Mouse (Mus musculus): ENCODE data around the gene Hpcal4. TPM values are rescaled to one million over a fixed set of nuclear protein-coding genes. Genes with fewer than 3 reads are reported as not detected.

Gene Hpcal4
- polyA plus RNA-seq, 1 experiment from 2014 or later: 3.7 TPM

- 0 out of 2 replicates have a peak overlapping the region, but pooled peaks have one; percentile 13 for H3K9ac ChIP-seq (ENCODE audit: low read depth, low read length)
- H3K4me1 ChIP-seq (replicated peaks; ENCODE audit: insufficient read depth, low read length): peaks cover 59% of the 10 kb centered on the region
- no peaks in the 10 kb centered on the region for H3K9me3 ChIP-seq (replicated peaks; ENCODE audit: low read length)
- no peaks in the 10 kb centered on the region for H3K27me3 ChIP-seq (ENCODE audit: insufficient read depth, low read length)
- WGBS: 56% methylated on average over 9 of the region's 9 CpGs
- peak overlapping the region; percentile 35 for H3K4me2 ChIP-seq (ENCODE audit: low read length)
- TF ChIP-seq CTCF (IDR thresholded peaks at IDR 0.05; ENCODE audit: low read depth): no peak
- no peak for DNase-seq (ENCODE audit: low spot score)
- no peak overlapping the region for H3K4me3 ChIP-seq (replicated peaks; ENCODE audit: low read depth, low read length)
- no peak for ATAC-seq (replicated peaks; ENCODE audit: low FRiP score, low read depth)
- H3K36me3 ChIP-seq (ENCODE audit: insufficient read depth, low read length): no peaks in the 10 kb centered on the region
- peak overlapping the region; percentile 2; the same call in 1 of the 2 replicates for H3K27ac ChIP-seq
These were observed 52.9 kb downstream of the Hpcal4 start for GRCm38 (mm10) chr4:123235835-123236430.

DNA sequence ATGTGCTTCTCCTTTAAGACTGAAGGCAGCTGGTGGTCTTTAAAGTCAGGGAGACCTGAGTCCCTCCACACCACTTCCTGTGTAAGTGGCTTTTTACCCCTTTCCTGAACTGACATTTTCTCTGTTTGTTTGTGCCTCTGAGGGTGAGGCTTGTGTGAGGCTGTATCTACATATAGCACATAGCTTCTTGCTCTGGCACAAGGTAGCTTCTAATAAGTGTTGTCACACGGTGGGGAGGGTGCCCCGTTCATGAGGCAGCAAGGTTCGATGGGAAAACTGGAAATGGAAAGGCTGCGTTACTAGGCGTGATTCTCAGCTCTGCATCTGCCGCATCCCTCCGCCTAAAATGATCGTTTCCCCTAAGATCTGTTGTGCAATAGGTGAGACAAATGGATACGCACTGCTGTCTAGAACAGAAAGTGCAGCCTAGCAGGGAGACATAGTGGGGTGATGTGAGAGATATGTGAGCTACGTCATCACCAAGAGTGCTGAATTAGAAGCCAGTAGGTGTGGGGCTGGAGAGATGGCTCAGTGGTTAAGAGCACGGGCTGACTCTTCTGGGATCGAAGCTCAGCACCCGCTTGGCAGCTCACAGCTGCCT is 53.5 kb downstream of the Hpcal4 start:
- no peak overlapping the region for H3K4me3 ChIP-seq (replicated peaks; ENCODE audit: low read depth, low read length)
- H3K27me3 ChIP-seq (ENCODE audit: insufficient read depth, low read length): no peaks in the 10 kb centered on the region
- peak overlapping the region; percentile 35 for H3K4me2 ChIP-seq (ENCODE audit: low read length)
- WGBS: 73% methylated on average over 13 of the region's 13 CpGs
- DNase-seq (ENCODE audit: low spot score): no peak
- 0 out of 2 replicates have a peak overlapping the region, but pooled peaks have one; percentile 13 for H3K9ac ChIP-seq (ENCODE audit: low read depth, low read length)
- no peak for TF ChIP-seq CTCF (IDR thresholded peaks at IDR 0.05; ENCODE audit: low read depth)
- no peaks in the 10 kb centered on the region for H3K36me3 ChIP-seq (ENCODE audit: insufficient read depth, low read length)
- H3K9me3 ChIP-seq (replicated peaks; ENCODE audit: low read length): no peaks in the 10 kb centered on the region
- H3K27ac ChIP-seq: peak overlapping the region; percentile 82
- peaks cover 59% of the 10 kb centered on the region for H3K4me1 ChIP-seq (replicated peaks; ENCODE audit: insufficient read depth, low read length)
- no peak for ATAC-seq (replicated peaks; ENCODE audit: low FRiP score, low read depth)

DNA sequence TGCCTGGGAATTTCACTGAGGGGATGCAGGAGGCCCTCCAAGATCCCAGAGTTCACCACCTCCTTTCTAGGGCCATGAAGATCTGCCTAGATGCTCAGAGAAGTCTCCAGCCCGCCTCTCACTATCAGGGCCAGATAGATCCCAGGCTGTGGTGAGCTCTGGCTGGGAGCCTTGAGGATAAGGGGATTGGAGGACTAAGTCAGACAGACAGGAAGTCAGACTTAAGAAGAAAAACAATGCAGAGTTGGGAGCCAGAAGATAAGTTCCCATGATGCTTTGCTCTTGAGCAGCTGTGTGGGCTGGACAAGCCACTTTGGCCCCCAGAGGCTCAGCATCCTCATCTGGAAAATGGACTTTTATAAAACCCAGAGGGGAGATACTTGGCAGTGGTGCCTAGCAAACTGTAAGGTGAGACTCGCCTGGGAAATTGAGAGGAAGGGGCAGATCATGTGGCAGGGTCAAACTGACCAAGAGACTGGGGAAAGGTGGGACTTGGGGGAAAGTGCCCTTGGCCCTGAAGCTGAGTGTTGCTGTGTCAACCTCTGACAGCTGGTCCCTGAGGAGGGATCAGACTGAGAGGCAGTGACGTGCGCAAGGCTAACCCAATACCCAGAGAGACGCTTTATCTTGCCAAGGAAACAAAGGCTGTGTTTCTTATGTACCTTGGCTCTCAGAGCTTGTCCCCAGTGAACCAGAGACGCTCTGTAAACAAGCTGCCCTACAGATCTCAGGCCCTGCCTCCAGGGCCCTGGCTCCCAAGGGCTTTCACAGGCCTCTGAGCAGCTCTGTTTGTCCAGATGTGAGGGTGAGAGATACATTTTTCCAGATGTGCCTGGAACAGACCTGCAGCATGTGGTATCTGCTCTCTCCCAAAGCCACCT is 54.6 kb downstream of the Hpcal4 start:
- peak; percentile 67 for DNase-seq (ENCODE audit: low spot score)
- ATAC-seq (replicated peaks; ENCODE audit: low FRiP score, low read depth): no peak
- Histone ChIP-seq H3K27ac (peak overlapping the region; percentile 82), H3K4me1 (replicated peaks; ENCODE audit: insufficient read depth, low read length) (peaks cover 53% of the 10 kb centered on the region), H3K4me2 (ENCODE audit: low read length) (0 out of 2 replicates have a peak overlapping the region, but pooled peaks have one; percentile 10), H3K27me3 (ENCODE audit: insufficient read depth, low read length) (no peaks in the 10 kb centered on the region), H3K9ac (ENCODE audit: low read depth, low read length) (no peak overlapping the region), H3K36me3 (ENCODE audit: insufficient read depth, low read length) (no peaks in the 10 kb centered on the region), H3K9me3 (replicated peaks; ENCODE audit: low read length) (no peaks in the 10 kb centered on the region), H3K4me3 (replicated peaks; ENCODE audit: low read depth, low read length) (no peak overlapping the region)
- no peak for TF ChIP-seq CTCF (IDR thresholded peaks at IDR 0.05; ENCODE audit: low read depth)
- WGBS: 42% methylated on average over 6 of the region's 6 CpGs

DNA sequence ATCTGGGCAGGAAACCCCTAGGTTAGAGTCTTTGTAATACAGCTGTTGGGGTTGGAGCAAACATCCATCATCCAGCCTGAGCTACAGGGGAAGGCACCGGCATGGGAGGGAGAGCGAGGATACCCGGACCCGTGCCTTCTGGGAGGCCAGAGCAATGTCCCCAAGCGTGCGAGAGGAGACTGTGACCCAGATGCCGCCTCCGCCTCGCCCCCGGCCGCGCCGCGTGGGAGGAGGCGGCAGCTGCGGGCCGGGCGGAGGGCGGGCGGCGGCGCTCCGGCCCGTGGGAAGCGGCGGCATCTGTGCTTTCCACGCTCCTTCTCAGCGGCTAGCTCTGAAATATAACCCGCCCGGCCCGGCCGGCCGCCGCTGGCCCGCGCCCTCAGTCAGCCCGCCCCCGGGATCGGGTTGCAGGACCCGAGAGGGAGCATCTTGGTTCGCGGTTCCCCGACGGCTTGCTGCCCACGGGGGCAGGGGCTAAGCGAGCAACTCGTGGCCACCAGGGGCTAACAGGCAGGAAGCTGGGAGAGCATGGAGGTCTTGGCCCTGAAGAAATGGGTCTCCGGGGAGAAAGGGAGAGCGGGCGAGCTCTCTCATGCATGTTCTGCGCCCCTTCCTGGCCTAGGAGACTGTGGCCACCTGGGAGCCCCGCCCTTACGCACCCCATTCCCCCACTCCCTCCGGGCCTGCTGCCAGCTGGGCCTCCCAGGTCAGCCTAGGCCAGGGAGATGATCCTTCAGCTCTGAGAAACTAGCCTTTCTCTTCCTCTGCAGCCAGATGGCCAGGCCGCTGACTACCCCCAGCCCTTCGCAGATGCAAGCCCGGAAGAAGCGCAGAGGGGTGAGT is 56.6 kb downstream of the Hpcal4 start:
- ATAC-seq (replicated peaks; ENCODE audit: low FRiP score, low read depth) (peak; percentile 84), DNase-seq (ENCODE audit: low spot score) (peak; percentile 88)
- Histone ChIP-seq H3K9me3 (replicated peaks; ENCODE audit: low read length) (no peaks in the 10 kb centered on the region), H3K9ac (ENCODE audit: low read depth, low read length) (peak overlapping the region; percentile 53), H3K27ac (peak overlapping the region; percentile 82), H3K27me3 (ENCODE audit: insufficient read depth, low read length) (no peaks in the 10 kb centered on the region), H3K4me3 (replicated peaks; ENCODE audit: low read depth, low read length) (peak overlapping the region; percentile 26), H3K4me1 (replicated peaks; ENCODE audit: insufficient read depth, low read length) (peaks cover 43% of the 10 kb centered on the region), H3K36me3 (ENCODE audit: insufficient read depth, low read length) (0 out of 2 replicates have a peak, but pooled peaks cover 5% of the 10 kb centered on the region), H3K4me2 (ENCODE audit: low read length) (peak overlapping the region; percentile 57)
- WGBS: 4% methylated on average over 55 of the region's 58 CpGs
- TF ChIP-seq CTCF (IDR thresholded peaks at IDR 0.05; ENCODE audit: low read depth): peak; percentile 39; the same call in 1 of the 2 replicates

Other genes with a start within 250 kb of the Hpcal4 start
- 1.8 and 2.1 TPM in 2 replicates for gene Mfsd2a, start 222.0 kb upstream of the Hpcal4 start, polyA plus RNA-seq (2015; fragmentation: Nextera tagmentation; extraction: Ambion mirVana)
- 6.5 and 7.1 TPM in 2 replicates for gene Mycl, start 187.6 kb upstream of the Hpcal4 start, polyA plus RNA-seq (2015; fragmentation: Nextera tagmentation; extraction: Ambion mirVana)
- 15.7 and 17.1 TPM in 2 replicates for gene Trit1, start 166.6 kb upstream of the Hpcal4 start, polyA plus RNA-seq (2015; fragmentation: Nextera tagmentation; extraction: Ambion mirVana)
- 0.34 and 0.38 TPM in 2 replicates for gene Bmp8b, start 78.1 kb upstream of the Hpcal4 start, polyA plus RNA-seq (2015; fragmentation: Nextera tagmentation; extraction: Ambion mirVana)
- gene Oxct2b, start 67.0 kb upstream of the Hpcal4 start, polyA plus RNA-seq (2015; fragmentation: Nextera tagmentation; extraction: Ambion mirVana): 0.17 and 0.20 TPM in 2 replicates
- gene Ppie, start 43.3 kb upstream of the Hpcal4 start, polyA plus RNA-seq (2015; fragmentation: Nextera tagmentation; extraction: Ambion mirVana): 76.9 and 82.8 TPM in 2 replicates
- 0.47 and 0.71 TPM in 2 replicates for gene Nt5c1a, start 18.3 kb downstream of the Hpcal4 start, polyA plus RNA-seq (2015; fragmentation: Nextera tagmentation; extraction: Ambion mirVana)
- 28.7 and 31.6 TPM in 2 replicates for gene Heyl, start 50.3 kb downstream of the Hpcal4 start, polyA plus RNA-seq (2015; fragmentation: Nextera tagmentation; extraction: Ambion mirVana)
- gene Pabpc4, start 79.1 kb downstream of the Hpcal4 start, polyA plus RNA-seq (2015; fragmentation: Nextera tagmentation; extraction: Ambion mirVana): 28.2 and 29.7 TPM in 2 replicates
- gene Oxct2a, start 140.4 kb downstream of the Hpcal4 start, polyA plus RNA-seq (2015; fragmentation: Nextera tagmentation; extraction: Ambion mirVana): not detected in 2 replicates
- gene Bmp8a, start 160.0 kb downstream of the Hpcal4 start, polyA plus RNA-seq (2015; fragmentation: Nextera tagmentation; extraction: Ambion mirVana): 0.32 and 0.41 TPM in 2 replicates